22 mouse cellular contexts compared by ENCODE assay signal in genomic region chr8:61361476-61361875, GRCm38 (mm10).
DNase-seq lines count a peak whose midpoint lies in the region; ATAC-seq lines count a peak whose summit lies in the region.
"Had no signal": no experiment of that assay in that cellular context is flagged by ENCODE, and none has a peak within 500 bp of the region (broad histone marks: within the 10 kb centered on the region; RNA-seq: fewer than 3 reads in every experiment).

No protein-coding gene starts in this region.

- no peak overlapping the region for H3K4me3 ChIP-seq in heart, embryonic 10.5 days
- no peak overlapping the region for H3K4me3 ChIP-seq in neural tube, embryonic 14.5 days (ENCODE audit: low read depth, low read length)
- H3K4me3 ChIP-seq: embryonic facial prominence, embryonic 12.5 days; forebrain, embryonic 15.5 days; heart, embryonic 15.5 days; hindbrain, embryonic 13.5 days had no signal

- no peak overlapping the region for H3K27ac ChIP-seq in heart, embryonic 10.5 days
- H3K27ac ChIP-seq in neural tube, embryonic 14.5 days (ENCODE audit: low read depth, low read length) = no peak overlapping the region
- H3K27ac ChIP-seq: embryonic facial prominence, embryonic 12.5 days; forebrain, embryonic 15.5 days; heart, embryonic 15.5 days; hindbrain, embryonic 13.5 days had no signal

- H3K4me1 ChIP-seq in heart, embryonic 10.5 days = peaks cover 26% of the 10 kb centered on the region
- H3K4me1 ChIP-seq in neural tube, embryonic 14.5 days (ENCODE audit: control insufficient read depth, insufficient read depth, low read length) = peaks cover 12% of the 10 kb centered on the region

- H3K36me3 ChIP-seq in heart, embryonic 10.5 days = peaks cover 9% of the 10 kb centered on the region
- no peaks in the 10 kb centered on the region for H3K36me3 ChIP-seq in neural tube, embryonic 14.5 days (ENCODE audit: control insufficient read depth, insufficient read depth, low read length)

- H3K9ac ChIP-seq in neural tube, embryonic 14.5 days (replicated peaks; ENCODE audit: low read depth, low read length) = no peak overlapping the region
- H3K9ac ChIP-seq: embryonic facial prominence, embryonic 12.5 days; forebrain, embryonic 15.5 days; heart, embryonic 15.5 days; hindbrain, embryonic 13.5 days had no signal

- DNase-seq in heart, adult 11 months = peak; percentile 75
- DNase-seq in heart, embryonic 10.5 days (ENCODE audit: low spot score) = no peak
- DNase-seq in neural tube, embryonic 10.5 days (ENCODE audit: extremely low spot score, low spot score) = no peak
- peak; percentile 39 for DNase-seq in thymus, postnatal 25 days
- DNase-seq in kidney, adult 18-20 months = no peak
- DNase-seq in kidney, adult 9 months = no peak
- DNase-seq: adrenal gland, postnatal 10 days; B cell, adult 2 months; cerebellum, adult 11 months; cerebellum, adult 8-10 months; cerebellum, postnatal 14 days; gastrocnemius, postnatal 36 days; heart, adult 18-20 months; heart, postnatal 14 days had no signal

- peak; percentile 56; the same call in 1 of the 2 replicates for ATAC-seq in neural tube, embryonic 14.5 days (ENCODE audit: low read depth)
- ATAC-seq: CD4-positive, CD25-positive, alpha-beta regulatory T cell, adult 4 months; forebrain, embryonic 15.5 days had no signal

- no peak overlapping the region for H3K4me2 ChIP-seq in neural tube, embryonic 14.5 days (ENCODE audit: low read depth, low read length)
- H3K4me2 ChIP-seq: embryonic facial prominence, embryonic 12.5 days; forebrain, embryonic 15.5 days; heart, embryonic 11.5 days; heart, embryonic 15.5 days; hindbrain, embryonic 13.5 days had no signal

- no peaks in the 10 kb centered on the region for H3K9me3 ChIP-seq in heart, embryonic 10.5 days
- no peaks in the 10 kb centered on the region for H3K9me3 ChIP-seq in neural tube, embryonic 14.5 days (ENCODE audit: control insufficient read depth, low read length)
- H3K9me3 ChIP-seq: embryonic facial prominence, embryonic 12.5 days; forebrain, embryonic 15.5 days; G1E; heart, embryonic 15.5 days; hindbrain, embryonic 13.5 days had no signal

- WGBS in heart, embryonic 10.5 days = 91% methylated on average over 11 of the region's 11 CpGs
- WGBS in neural tube, embryonic 14.5 days = 57% methylated on average over 11 of the region's 11 CpGs

- H3K27me3 ChIP-seq in heart, embryonic 10.5 days (ENCODE audit: insufficient read depth, poor library complexity, severe bottlenecking) = no peaks in the 10 kb centered on the region
- no peaks in the 10 kb centered on the region for H3K27me3 ChIP-seq in neural tube, embryonic 14.5 days (ENCODE audit: control insufficient read depth, insufficient read depth, low read length)
- H3K27me3 ChIP-seq: embryonic facial prominence, embryonic 12.5 days; forebrain, embryonic 15.5 days; heart, embryonic 15.5 days; hindbrain, embryonic 13.5 days had no signal

Comparison
In these comparisons a context has a peak if more than half of its experiments do, and no peak if none do; other contexts are left out.
1. DNase-seq: peak in heart, adult 11 months (single experiment) and thymus, postnatal 25 days (single experiment); none in heart, embryonic 10.5 days (single experiment), neural tube, embryonic 10.5 days (single experiment), kidney, adult 18-20 months (single experiment) and kidney, adult 9 months (single experiment).